Comparison of ENCODE assay signal across 21 mouse cellular contexts in the genomic region with DNA sequence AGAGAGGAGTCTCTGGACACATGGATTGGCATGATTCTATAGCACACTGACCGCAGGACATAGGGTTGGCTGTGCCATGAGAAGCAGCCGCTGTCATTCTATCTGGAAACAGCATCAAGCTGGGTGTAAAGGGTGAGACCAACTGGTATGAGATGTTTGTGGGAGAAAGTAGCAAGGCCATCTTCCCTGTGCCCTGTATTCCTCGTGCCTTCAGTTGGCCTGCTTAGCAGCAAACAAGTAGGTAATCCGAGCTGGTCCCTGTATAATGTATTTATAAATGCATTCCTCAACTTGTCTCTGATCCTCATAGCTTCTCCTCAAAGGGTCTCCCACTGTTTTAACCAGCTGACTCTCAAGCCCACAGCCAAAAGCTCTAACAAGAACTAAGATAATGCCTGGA.
"Had no signal": no experiment of that assay in that cellular context is flagged by ENCODE, and none has a peak within 500 bp of the region (broad histone marks: within the 10 kb centered on the region; RNA-seq: fewer than 3 reads in every experiment).

No protein-coding gene starts in this region.

- H3K4me1 ChIP-seq: intestine, embryonic 15.5 days; liver, embryonic 12.5 days had no signal

- H3K4me2 ChIP-seq: heart, embryonic 12.5 days; hindbrain, embryonic 12.5 days; hindbrain, embryonic 14.5 days; intestine, embryonic 15.5 days; liver, embryonic 12.5 days had no signal

- H3K9ac ChIP-seq: heart, embryonic 12.5 days; hindbrain, embryonic 12.5 days; hindbrain, embryonic 14.5 days; intestine, embryonic 15.5 days; liver, embryonic 12.5 days; liver, embryonic 14.5 days had no signal

- H3K9me3 ChIP-seq: heart, embryonic 10.5 days; heart, embryonic 12.5 days; hindbrain, embryonic 10.5 days; hindbrain, embryonic 12.5 days; intestine, embryonic 15.5 days; liver, embryonic 12.5 days had no signal

- DNase-seq: gastrocnemius, postnatal 14 days; gastrocnemius, postnatal 36 days; heart, adult 2 months; heart, postnatal 10 days; heart, postnatal 4 days; kidney, adult 18-20 months; kidney, adult 8-10 months; kidney, postnatal 25 days had no signal

- H3K4me3 ChIP-seq: heart, adult 2 months; heart, embryonic 10.5 days; heart, embryonic 12.5 days; hindbrain, embryonic 10.5 days; hindbrain, embryonic 12.5 days; intestine, embryonic 15.5 days; layer of hippocampus, adult 2 months; left cerebral cortex, adult 2 months; liver, embryonic 12.5 days had no signal

- H3K36me3 ChIP-seq: heart, embryonic 10.5 days; heart, embryonic 12.5 days; hindbrain, embryonic 12.5 days; intestine, embryonic 15.5 days; liver, embryonic 12.5 days had no signal

- ATAC-seq: hindbrain, embryonic 16.5 days; inflammation-experienced regulatory T-cells, adult 6 months; intestine, embryonic 15.5 days; intestine, postnatal 0 days; liver, embryonic 12.5 days had no signal

- H3K27ac ChIP-seq: heart, adult 2 months; heart, embryonic 10.5 days; hindbrain, embryonic 10.5 days; hindbrain, embryonic 12.5 days; hindbrain, embryonic 14.5 days; intestine, embryonic 15.5 days; layer of hippocampus, adult 2 months; left cerebral cortex, adult 2 months; liver, embryonic 12.5 days; liver, embryonic 14.5 days had no signal

- H3K27me3 ChIP-seq: heart, embryonic 12.5 days; hindbrain, embryonic 12.5 days; intestine, embryonic 15.5 days; liver, embryonic 12.5 days had no signal
